ENCODE assay signal across 9 mouse cellular contexts in genomic region chr6:29016891-29017412, GRCm38 (mm10). TPM values are rescaled to one million over a fixed set of nuclear protein-coding genes. Genes with fewer than 3 reads are reported as not detected.
DNase-seq lines count a peak whose midpoint lies in the region; ATAC-seq lines count a peak whose summit lies in the region.
"Had no signal": no experiment of that assay in that cellular context is flagged by ENCODE, and none has a peak within 500 bp of the region (broad histone marks: within the 10 kb centered on the region; RNA-seq: fewer than 3 reads in every experiment).

No protein-coding gene starts in this region.

- H3K9me3 ChIP-seq in heart, embryonic 13.5 days = no peaks in the 10 kb centered on the region
- H3K9me3 ChIP-seq in forebrain, embryonic 10.5 days = no peaks in the 10 kb centered on the region
- no peaks in the 10 kb centered on the region for H3K9me3 ChIP-seq in limb, embryonic 15.5 days

- ATAC-seq in heart, embryonic 13.5 days (ENCODE audit: extremely low read depth, insufficient number of reproducible peaks, low FRiP score, low TSS enrichment) = no peak
- ATAC-seq in limb, embryonic 15.5 days (ENCODE audit: insufficient number of reproducible peaks, low FRiP score, low TSS enrichment, low read depth) = 0 out of 2 replicates have a peak, but pooled peaks have one; percentile 41

- no peak overlapping the region for H3K27ac ChIP-seq in heart, embryonic 13.5 days (replicated peaks)
- peak overlapping the region; percentile 48; the same call in 1 of the 2 replicates for H3K27ac ChIP-seq in forebrain, embryonic 10.5 days
- no peak overlapping the region for H3K27ac ChIP-seq in limb, embryonic 15.5 days

- WGBS in heart, embryonic 13.5 days = 2% methylated on average over 16 of the region's 16 CpGs
- WGBS in forebrain, embryonic 10.5 days = 3% methylated on average over 16 of the region's 16 CpGs
- 2% methylated on average over 16 of the region's 16 CpGs for WGBS in limb, embryonic 15.5 days

- intact Hi-C loops in heart, postnatal 14 days (cut with DNase I) = no loop called here

- peaks cover 67% of the 10 kb centered on the region for H3K27me3 ChIP-seq in heart, embryonic 13.5 days (replicated peaks)
- peaks cover 56% of the 10 kb centered on the region for H3K27me3 ChIP-seq in forebrain, embryonic 10.5 days (ENCODE audit: poor library complexity, severe bottlenecking)
- peaks cover 14% of the 10 kb centered on the region; the same call in 1 of the 2 replicates for H3K27me3 ChIP-seq in limb, embryonic 15.5 days

- H3K36me3 ChIP-seq in heart, embryonic 13.5 days = no peaks in the 10 kb centered on the region
- no peaks in the 10 kb centered on the region for H3K36me3 ChIP-seq in forebrain, embryonic 10.5 days (replicated peaks)
- no peaks in the 10 kb centered on the region for H3K36me3 ChIP-seq in limb, embryonic 15.5 days

- H3K4me2 ChIP-seq in heart, embryonic 13.5 days = peak overlapping the region; percentile 63
- peak overlapping the region; percentile 38 for H3K4me2 ChIP-seq in limb, embryonic 15.5 days

- H3K4me3 ChIP-seq in heart, embryonic 13.5 days = peak overlapping the region; percentile 26
- H3K4me3 ChIP-seq in forebrain, embryonic 10.5 days = peak overlapping the region; percentile 47
- 0 out of 2 replicates have a peak overlapping the region, but pooled peaks have one; percentile 3 for H3K4me3 ChIP-seq in limb, embryonic 15.5 days

- no peak for DNase-seq in heart, postnatal 14 days
- DNase-seq in brain, adult 2 months (ENCODE audit: low read depth, low spot score) = peak; percentile 67
- DNase-seq in forebrain, embryonic 10.5 days (ENCODE audit: extremely low spot score, low spot score) = peak; percentile 41
- DNase-seq in T-cell, adult 2 months (ENCODE audit: low spot score) = no peak
- no peak for DNase-seq in adrenal gland, postnatal 36 days
- DNase-seq in spleen, postnatal 14 days (ENCODE audit: low spot score in 2 of 2) = no peak

- H3K4me1 ChIP-seq in heart, embryonic 13.5 days = peaks cover 12% of the 10 kb centered on the region
- peaks cover 25% of the 10 kb centered on the region for H3K4me1 ChIP-seq in forebrain, embryonic 10.5 days
- H3K4me1 ChIP-seq in limb, embryonic 15.5 days = peaks cover 6% of the 10 kb centered on the region

- H3K9ac ChIP-seq in heart, embryonic 13.5 days = 0 out of 2 replicates have a peak overlapping the region, but pooled peaks have one; percentile 1
- H3K9ac ChIP-seq in limb, embryonic 15.5 days = no peak overlapping the region

RNA-seq across cellular contexts. Expression of gene Lep, which starts 43.1 kb away (rescaled TPM):
- polyA plus RNA-seq in heart, embryonic 13.5 days (2015; fragmentation: Nextera tagmentation; extraction: Ambion mirVana) = not detected in 2 replicates
- under 1 TPM; 0.69 to 1.00 TPM for total RNA-seq in heart, postnatal 14 days (2021)
- polyA plus RNA-seq in forebrain, embryonic 10.5 days (2016; fragmentation: Nextera tagmentation; extraction: Ambion mirVana) = not detected in 2 replicates
- not detected in 2 replicates for polyA plus RNA-seq in limb, embryonic 15.5 days (2015; fragmentation: Nextera tagmentation; extraction: Ambion mirVana)
- total RNA-seq in adrenal gland, postnatal 36 days (2021) = 10 to 100 TPM in 1 of 2 experiments, 1 to 10 TPM in 1; 1.5 to 15.6 TPM
- total RNA-seq: common myeloid progenitor, adult 5-6 weeks had no signal

Comparison
In these comparisons a context has a peak if more than half of its experiments do, and no peak if none do; other contexts are left out.
1. DNase-seq: peak in brain, adult 2 months (single experiment) and forebrain, embryonic 10.5 days (single experiment); none in heart, postnatal 14 days (0 of 2), T-cell, adult 2 months (single experiment), adrenal gland, postnatal 36 days (0 of 2) and spleen, postnatal 14 days (0 of 2).
2. Peak in every context shown above with its lines, with median percentiles within 50 percentile points of each other: H3K4me3 ChIP-seq.